Mouse (Mus musculus) naive thymus-derived CD4-positive, alpha-beta T cell, adult 5 months (primary cell): ENCODE data around the gene Aspscr1. TPM values are rescaled to one million over a fixed set of nuclear protein-coding genes. Genes with fewer than 3 reads are reported as not detected.

ENCODE experiments used
- polyA plus RNA-seq: library from polyadenylated mRNA; unstranded; fragments of 100-300 nt; shearing (Covaris generic); gene quantifications from one replicate; pipeline ENCODE4 v1.2.1, GENCODE M21; 2017

Aspscr1 gene
- 141 TPM for polyA plus RNA-seq

GRCm38 (mm10) chr11:120672687-120673593, at the start of gene Aspscr1:
Aspscr1 (plus strand) TSS chr11:120672973.

DNA sequence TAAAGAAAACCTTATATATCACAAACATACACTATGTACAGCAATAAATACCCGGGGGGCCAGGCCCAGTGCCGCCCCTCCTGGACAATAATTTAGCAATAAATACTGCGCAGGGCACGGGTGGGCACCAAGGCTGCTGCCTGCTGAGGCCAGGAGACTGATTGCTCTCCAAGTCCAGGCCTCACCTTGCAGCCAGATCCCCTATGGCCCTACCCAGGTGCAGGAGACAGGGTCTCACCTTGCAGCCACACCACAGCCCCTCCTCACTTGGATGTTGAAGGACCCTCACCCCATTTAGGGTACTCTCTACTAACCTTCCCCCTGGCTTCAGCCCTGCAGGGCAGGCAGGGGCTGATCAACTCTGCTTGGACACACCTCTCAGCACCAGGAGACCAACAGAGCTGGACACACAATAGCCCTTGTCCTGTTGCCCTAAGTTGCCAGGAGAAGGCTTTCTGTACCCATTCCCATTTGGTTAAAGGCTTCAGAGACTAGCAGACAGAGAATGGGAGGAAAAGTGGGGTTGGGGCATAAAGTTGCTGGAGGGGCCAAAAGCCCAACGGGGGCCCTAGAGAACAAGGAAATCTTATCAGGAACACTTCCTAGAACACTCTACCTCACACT, 47.5 kb upstream of the Aspscr1 start, which contains the start of gene Sirt7:
TSS of gene Sirt7 (minus strand) at position 89 of the 624 bp plus-strand sequence.

GRCm38 (mm10) chr11:120633520-120634343, 39.0 kb upstream of the Aspscr1 start, which contains the start of gene Mafg:
Mafg (minus strand) TSS chr11:120633600.

DNA sequence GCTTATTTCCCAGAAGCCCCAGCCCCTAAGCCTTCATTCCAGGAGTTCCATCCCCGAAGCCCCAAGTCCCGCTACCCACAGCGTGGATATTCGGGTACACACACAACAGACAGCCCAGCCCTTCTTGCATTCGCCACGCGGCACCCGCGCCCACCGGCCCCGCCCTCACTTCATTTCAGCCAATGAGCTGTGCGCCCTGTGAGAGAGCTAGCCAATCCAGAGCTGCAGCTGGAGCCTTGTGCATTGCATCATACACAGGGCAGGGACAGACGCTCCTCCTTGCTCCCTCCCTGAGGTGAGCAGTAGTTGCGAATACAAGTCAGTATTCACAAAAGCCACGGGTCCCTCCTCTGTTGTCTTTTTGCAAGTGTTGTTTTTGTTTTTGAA, 29.2 kb upstream of the Aspscr1 start, which contains the start of gene Pycr1:
TSS of gene Pycr1 (minus strand) at position 169 of the 387 bp plus-strand sequence.

DNA sequence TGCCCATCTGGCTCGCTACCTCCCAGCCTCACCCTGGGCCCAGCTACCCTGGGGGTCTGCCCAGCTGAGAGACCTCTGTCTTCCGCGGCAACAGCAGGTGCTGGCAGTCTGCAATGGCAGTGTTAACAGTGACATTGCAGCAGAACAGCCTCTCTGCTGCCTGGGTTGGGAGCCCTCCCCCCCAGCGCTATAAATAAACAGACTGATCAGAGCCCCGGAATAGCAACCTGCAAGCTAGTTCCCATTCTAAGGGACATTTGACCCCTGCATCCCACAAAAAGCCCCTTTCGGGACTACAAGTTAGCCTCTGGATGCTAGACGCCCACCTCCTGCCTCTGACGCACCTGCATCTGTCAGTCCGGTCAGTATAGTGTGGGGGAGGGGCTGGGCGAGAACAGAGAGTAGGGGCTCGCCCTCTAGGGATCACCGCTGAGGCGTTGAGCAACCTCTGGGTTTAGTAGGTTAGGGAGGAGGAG, 24.7 kb upstream of the Aspscr1 start, which contains the start of gene Myadml2:
TSS of gene Myadml2 (minus strand) at position 158 of the 476 bp plus-strand sequence.

GRCm38 (mm10) chr11:120661076-120661460, 11.7 kb upstream of the Aspscr1 start, which contains the start of gene Notum:
Notum (minus strand) TSS chr11:120661175.

DNA sequence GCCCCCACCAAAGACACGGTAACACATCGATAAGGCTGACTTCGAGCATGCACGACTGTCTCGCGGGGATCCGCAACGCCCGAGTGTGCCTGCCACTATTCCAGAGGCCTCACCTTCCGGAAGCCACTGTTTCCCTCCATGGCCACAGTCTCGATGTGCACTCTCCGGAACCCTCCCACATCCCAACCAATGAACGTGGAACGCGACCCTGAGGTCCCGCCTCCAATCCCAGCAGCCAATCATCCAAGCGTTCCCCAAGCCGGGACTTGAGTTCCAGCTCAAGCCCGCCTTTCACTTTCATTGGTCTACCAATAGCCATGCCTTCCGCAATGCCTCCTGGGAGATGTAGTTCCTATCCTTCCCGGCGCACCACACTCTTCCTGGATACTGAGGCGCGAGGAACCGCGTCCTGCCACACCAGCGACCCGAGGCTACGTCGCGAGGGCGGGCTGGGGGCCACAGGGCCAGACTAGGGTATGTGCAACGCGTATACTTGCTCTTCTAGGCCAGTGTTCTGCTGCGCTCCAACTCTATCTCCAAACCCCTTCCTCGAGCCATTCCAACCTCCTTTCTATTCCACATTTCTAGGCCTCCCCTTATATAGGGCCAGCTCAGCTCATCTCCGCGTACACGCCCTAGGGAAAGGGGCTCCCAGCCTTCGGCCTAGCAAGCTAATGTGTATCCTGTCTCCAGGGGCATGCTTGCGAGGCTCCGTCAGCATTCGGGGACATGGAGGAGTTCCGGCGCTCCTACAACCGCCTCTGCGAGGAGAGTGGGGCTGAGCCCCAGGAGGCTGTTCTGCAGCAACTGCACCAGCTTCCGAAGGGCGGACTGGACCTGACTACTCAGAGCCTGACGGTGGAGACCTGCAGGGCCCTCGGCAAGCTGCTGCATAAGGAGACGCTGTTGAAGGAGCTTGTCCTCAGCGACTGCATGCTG, 41.1 kb downstream of the Aspscr1 start, which contains the start of the genes Cenpx and Lrrc45:
TSS of gene Cenpx (minus strand) at position 159 of the 939 bp plus-strand sequence.
TSS of gene Lrrc45 (plus strand) at position 346 of the 939 bp plus-strand sequence.

GRCm38 (mm10) chr11:120721124-120722066, 48.6 kb downstream of the Aspscr1 start, which contains the start of gene Rac3:
Rac3 (plus strand) TSS chr11:120721470.

GRCm38 (mm10) chr11:120727169-120727527, 54.4 kb downstream of the Aspscr1 start, which contains the start of gene Dcxr:
Dcxr (minus strand) TSS chr11:120727281.

GRCm38 (mm10) chr11:120731858-120732680, 59.3 kb downstream of the Aspscr1 start, which contains the start of gene Cbr2:
Cbr2 (minus strand) TSS chr11:120732114.

Other genes with a start within 250 kb of the Aspscr1 start
- gene Nploc4, start 235.3 kb upstream of the Aspscr1 start, polyA plus RNA-seq, result 56.3 TPM
- gene Tspan10, start 230.3 kb upstream of the Aspscr1 start, polyA plus RNA-seq, result not detected
- gene Pde6g, start 219.5 kb upstream of the Aspscr1 start, polyA plus RNA-seq, result 0.19 TPM
- gene Oxld1, start 214.9 kb upstream of the Aspscr1 start, polyA plus RNA-seq, result 2.3 TPM
- gene Ccdc137, start 214.9 kb upstream of the Aspscr1 start, polyA plus RNA-seq, result 24.3 TPM
- 11.5 TPM for gene Arl16, start 205.4 kb upstream of the Aspscr1 start, polyA plus RNA-seq
- 43.3 TPM for gene Mrpl12, start 188.4 kb upstream of the Aspscr1 start, polyA plus RNA-seq
- gene Slc25a10, start 181.1 kb upstream of the Aspscr1 start, polyA plus RNA-seq, result 6.9 TPM
- gene Gcgr, start 142.3 kb upstream of the Aspscr1 start, polyA plus RNA-seq, result not detected
- 80.5 TPM for gene Mcrip1, start 123.2 kb upstream of the Aspscr1 start, polyA plus RNA-seq
- not detected for gene Ppp1r27, start 121.8 kb upstream of the Aspscr1 start, polyA plus RNA-seq
- gene P4hb, start 99.7 kb upstream of the Aspscr1 start, polyA plus RNA-seq, result 187 TPM
- gene Arhgdia, start 91.3 kb upstream of the Aspscr1 start, polyA plus RNA-seq, result 668 TPM
- 272 TPM for gene Alyref, start 74.6 kb upstream of the Aspscr1 start, polyA plus RNA-seq
- 79.1 TPM for gene Anapc11, start 74.6 kb upstream of the Aspscr1 start, polyA plus RNA-seq
- not detected for gene Npb, start 64.5 kb upstream of the Aspscr1 start, polyA plus RNA-seq
- gene Pcyt2, start 55.0 kb upstream of the Aspscr1 start, polyA plus RNA-seq, result 242 TPM
- 190 TPM for gene Sirt7, start 47.7 kb upstream of the Aspscr1 start, polyA plus RNA-seq
- gene Mafg, start 39.4 kb upstream of the Aspscr1 start, polyA plus RNA-seq, result 23.3 TPM
- 1.1 TPM for gene Pycr1, start 29.2 kb upstream of the Aspscr1 start, polyA plus RNA-seq
- not detected for gene Myadml2, start 24.8 kb upstream of the Aspscr1 start, polyA plus RNA-seq
- not detected for gene Notum, start 11.8 kb upstream of the Aspscr1 start, polyA plus RNA-seq
- gene Cenpx, start 40.8 kb downstream of the Aspscr1 start, polyA plus RNA-seq, result 77.0 TPM
- 69.5 TPM for gene Lrrc45, start 41.0 kb downstream of the Aspscr1 start, polyA plus RNA-seq
- 1.1 TPM for gene Rac3, start 48.5 kb downstream of the Aspscr1 start, polyA plus RNA-seq
- 0.66 TPM for gene Dcxr, start 54.3 kb downstream of the Aspscr1 start, polyA plus RNA-seq
- not detected for gene Cbr2, start 59.1 kb downstream of the Aspscr1 start, polyA plus RNA-seq
- gene Hmga1b, start 89.8 kb downstream of the Aspscr1 start, polyA plus RNA-seq, result 1.0 TPM
- 32.5 TPM for gene Rfng, start 111.2 kb downstream of the Aspscr1 start, polyA plus RNA-seq
- gene Gps1, start 111.3 kb downstream of the Aspscr1 start, polyA plus RNA-seq, result 115 TPM
- gene Dus1l, start 123.4 kb downstream of the Aspscr1 start, polyA plus RNA-seq, result 58.8 TPM
- gene Fasn, start 151.6 kb downstream of the Aspscr1 start, polyA plus RNA-seq, result 55.3 TPM